Mouse (Mus musculus) adrenal gland, postnatal 14 days (tissue): ENCODE data around the gene Cpm. TPM values are rescaled to one million over a fixed set of nuclear protein-coding genes. Genes with fewer than 3 reads are reported as not detected.
"Not testable (repeated sequence)": the region's sequence is repeated elsewhere in the genome, so short reads cannot be mapped to it uniquely, and the experiment has no call there.

Source experiments
- DNase-seq: peaks from one replicate; pipeline ENCODE4 v3.0.0; 2021; ENCODE audit warnings: mixed read lengths
- total RNA-seq: library from RNA; stranded (reverse); gene quantifications from 2 replicates; pipeline ENCODE4 v1.2.3, GENCODE M21; 2021

Cpm gene
- total RNA-seq, 1 experiment from 2014 or later = 23.7 TPM

DNA sequence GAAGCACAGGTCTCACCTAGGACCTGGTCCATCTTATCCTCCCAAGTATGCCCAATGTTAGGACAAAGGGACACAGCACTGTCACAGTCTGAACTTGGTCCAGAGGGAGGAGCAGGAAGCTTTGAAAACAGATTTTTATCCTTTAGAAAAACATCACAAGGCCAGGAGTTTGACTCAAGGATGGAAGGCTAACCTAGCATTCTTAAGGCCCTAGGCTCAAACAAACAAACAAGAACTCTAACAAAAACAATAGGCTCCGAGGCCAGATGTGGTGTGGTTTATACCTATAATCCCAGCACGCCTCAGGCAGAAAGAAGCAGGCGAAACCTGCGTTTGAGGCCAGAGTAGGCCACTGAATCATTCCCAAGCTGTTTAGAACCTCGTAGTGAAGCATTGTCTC, 22.9 kb upstream of the Cpm start:
- DNase-seq = no peak

DNA sequence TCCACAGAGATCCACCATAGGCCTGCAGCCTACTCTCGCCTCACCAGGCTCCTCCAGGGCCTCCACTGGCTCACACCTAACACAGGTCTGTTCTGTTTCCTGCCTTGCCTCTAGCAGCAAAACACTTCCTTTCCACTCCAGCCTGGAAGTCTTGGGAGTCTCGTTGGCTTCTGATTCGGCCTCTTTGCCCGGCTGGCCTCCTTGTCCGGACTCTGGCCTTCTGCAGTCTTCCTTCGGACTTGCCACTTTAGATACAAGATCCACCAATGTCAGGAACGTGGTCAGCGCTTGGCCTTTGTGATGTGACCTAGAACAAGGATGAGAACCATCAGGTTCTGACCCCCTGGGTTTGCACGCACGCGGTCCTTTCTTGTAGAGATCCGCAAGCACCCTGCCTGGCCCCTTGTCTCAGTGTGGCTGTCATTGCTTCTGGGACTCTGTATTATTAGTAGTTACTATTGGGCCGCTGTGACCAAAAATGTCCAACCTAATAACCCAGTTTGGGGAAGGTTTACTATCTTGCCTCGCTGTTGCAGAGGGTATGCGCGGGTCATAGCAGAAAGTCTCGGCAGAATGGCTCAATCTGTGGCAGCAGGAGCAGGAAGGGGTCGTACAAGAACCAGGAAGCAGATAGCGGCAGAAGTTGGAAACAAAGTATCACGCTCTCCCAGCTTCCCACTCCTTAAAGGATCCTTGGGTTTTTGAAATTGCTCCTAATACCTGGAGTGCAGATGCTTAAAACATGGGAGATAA, 22.1 kb upstream of the Cpm start:
- DNase-seq = no peak

DNA sequence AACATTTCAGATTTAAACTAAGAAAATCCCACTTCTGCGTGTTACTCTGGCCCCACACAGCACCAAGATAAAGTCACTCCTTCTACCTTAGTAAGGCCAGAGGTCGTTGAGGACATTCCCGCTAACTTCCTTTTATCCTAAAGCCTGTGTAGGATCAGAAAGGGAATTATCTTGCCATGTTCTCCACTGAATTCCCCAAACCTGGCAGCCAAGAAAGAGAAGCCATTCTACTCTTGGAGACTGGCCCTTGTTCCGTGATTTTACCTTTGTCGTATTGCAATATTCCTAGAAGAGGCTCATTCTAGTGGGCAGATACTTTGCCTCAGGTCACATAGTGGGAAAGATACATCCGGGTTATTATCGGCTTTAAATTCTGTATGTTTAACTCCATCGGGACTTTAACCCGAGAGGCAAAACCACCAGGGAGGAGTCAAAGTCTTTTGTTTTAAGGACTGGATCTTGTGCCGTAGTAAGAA, 21.5 kb upstream of the Cpm start:
- DNase-seq = no peak

- DNase-seq = no peak
Measured at GRCm38 (mm10) chr10:117608487-117608886, 20.8 kb upstream of the Cpm start.

GRCm38 (mm10) chr10:117608988-117609809, 20.1 kb upstream of the Cpm start:
- DNase-seq = no peak

- no peak for DNase-seq
Measured at GRCm38 (mm10) chr10:117609810-117610090, 19.6 kb upstream of the Cpm start.

- DNase-seq = no peak
Measured at GRCm38 (mm10) chr10:117610160-117610764, 19.0 kb upstream of the Cpm start.

DNA sequence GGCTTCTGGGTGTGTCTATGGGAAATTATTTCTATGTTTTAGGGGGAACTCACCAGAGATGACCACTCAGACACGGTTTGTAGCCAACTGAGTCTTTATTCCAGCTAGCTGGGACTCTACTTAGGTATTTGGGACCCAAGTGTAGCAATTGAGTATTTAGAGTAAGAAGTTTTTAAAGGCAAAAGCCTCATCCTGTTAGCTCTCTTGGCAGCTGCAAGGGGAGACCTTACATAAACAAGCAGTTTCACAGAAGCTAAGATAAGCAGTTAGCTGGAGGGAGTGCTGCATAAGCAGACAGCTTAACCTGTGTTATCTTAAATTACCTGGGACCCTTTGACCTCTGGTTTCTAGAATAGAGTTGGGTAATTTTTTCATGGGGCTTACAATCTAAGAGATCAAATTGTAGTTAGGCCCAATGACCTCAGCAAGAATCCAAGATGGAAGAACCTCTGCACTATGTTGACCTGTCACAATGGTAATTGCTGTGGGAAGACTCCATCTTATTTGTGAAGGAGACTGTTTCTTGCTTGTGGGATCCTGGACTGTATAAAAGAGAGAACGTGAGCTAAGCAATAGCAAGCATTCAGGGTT, 18.4 kb upstream of the Cpm start:
- no peak for DNase-seq

DNA sequence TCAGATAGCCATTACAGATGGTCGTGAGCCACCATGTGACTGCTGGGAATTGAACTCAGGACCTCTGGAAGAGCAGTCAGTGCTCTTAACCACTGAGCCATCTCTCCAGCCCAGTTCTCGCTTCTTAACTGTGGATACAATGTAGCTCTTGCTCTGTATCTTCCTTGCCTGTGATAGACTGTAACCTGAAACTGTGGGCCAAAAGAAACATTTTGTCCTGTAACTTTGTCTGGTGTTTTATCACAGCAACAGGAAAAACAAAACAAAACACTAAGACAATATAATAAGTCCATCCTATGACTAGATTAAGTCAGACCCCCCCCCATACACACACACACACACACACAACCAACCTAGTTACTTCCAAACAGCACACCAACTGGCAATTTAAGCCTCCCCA, 17.8 kb upstream of the Cpm start:
- DNase-seq = no peak

DNA sequence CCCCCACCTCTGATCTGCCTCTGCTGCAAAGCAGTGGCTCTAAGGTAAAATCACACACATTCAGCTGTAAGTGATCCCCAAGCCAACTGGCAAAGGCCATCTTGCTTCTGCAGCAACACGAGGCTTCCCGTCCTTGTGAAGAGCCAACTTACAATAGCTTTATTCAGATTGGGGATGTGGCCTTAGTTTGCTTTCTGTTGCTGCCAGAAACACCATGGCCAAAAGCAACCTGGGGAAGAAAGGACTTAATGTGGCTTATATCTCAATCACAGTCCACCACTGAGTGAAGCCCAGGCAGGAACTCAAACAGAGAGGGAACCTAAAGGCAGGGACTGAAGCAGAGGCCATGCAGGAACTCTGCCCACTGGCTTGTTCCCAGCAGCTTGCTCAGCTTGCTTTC, 17.3 kb upstream of the Cpm start:
- DNase-seq = no peak

- DNase-seq = no peak
Measured at GRCm38 (mm10) chr10:117612621-117613584, 16.4 kb upstream of the Cpm start.

GRCm38 (mm10) chr10:117613960-117614359, 15.3 kb upstream of the Cpm start:
- DNase-seq = no peak

DNA sequence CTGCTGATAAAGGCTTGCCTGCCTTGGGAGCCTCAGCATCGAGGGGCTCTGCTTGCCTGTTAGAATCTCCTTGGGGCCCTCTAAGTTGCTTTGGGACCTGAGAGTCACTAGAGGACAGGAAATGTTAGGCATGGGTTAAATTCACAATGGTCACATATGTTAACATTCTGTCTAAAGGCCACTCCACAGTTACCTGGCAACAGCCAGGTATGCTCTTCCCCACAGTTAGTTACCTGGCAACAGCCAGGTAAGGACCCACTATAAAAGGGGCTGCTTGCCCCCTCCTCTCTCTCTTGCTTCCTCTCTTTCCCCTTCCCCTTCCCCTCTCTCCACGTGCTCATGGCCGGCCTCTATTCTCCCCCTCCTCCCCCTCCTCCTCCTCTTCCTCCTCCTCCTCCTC, 14.9 kb upstream of the Cpm start:
- no peak for DNase-seq

- DNase-seq = no peak
Measured at GRCm38 (mm10) chr10:117615239-117615638, 14.1 kb upstream of the Cpm start.

DNA sequence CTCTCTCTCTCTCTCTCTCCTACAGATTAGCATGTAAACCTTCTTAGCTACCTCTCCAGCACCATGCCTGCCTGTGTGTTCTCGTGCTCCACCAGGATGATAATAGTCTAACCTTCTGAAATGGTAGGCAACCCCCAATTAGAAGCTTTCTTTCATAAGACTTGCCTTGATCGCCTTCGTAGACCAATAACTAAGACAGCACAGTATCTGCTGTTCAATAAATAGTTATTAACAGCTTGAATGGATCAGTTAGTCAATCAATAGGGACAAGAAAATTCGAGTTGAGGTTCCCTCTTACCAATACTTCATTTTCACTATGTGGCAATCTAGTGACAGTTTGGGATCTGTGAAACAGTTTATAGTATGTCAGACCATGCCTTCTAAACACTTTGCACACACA, 13.6 kb upstream of the Cpm start:
- no peak for DNase-seq

GRCm38 (mm10) chr10:117616191-117616680, 13.1 kb upstream of the Cpm start:
- no peak for DNase-seq

DNA sequence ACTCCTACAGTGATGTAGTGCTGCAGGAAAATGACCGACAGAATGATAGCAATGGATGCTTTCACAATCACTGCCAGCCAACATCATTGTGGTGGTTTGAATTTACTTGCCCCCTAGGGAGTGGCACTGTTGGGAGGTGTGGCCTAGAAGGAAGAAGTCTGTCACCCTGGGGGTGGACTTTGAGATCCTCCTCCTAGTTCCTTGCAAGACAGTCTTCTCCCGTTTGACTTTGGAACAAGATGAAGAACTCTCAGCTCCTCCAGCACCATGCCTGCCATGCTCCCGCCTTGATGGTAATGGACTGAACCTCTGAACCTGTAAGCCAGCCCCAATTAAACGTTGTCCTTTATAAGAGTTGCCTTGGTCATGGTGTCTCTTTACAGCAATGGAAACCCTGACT, 12.5 kb upstream of the Cpm start:
- not testable (repeated sequence) for DNase-seq

DNA sequence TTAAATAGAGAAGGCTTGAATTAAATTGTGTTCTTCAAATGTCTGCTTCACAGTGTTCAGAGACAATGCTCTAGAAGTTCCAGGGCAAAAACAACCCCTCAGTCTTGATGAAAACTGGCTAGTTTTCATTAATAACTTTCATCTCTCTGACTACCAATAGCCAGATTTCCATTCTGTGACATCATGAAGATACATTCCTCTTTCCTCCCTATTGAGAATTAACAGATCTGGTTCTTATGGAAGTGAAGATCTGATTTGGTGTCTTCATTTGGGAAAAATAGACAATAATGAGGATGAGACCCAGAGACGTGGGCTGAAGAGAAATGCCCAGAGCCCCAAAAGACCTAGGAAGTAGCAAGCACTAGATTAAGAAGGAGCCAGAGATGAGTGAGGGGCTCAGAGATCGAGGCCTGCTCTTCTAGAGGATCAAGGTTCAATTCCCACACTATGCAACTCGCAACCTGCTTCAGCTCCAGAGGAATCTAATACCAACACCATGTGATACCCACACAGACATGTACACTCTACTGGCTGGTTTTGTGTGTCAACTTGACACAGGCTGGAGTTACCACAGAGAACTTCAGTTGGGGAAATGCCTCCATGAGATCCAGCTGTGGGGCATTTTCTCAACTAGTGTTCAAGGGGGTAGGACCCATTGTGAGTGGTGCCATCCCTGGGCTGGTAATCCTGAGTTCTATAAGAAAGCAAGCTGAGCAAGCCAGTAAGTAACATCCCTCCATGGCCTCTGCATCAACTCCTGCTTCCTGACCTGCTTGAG, 11.5 kb upstream of the Cpm start:
- DNase-seq = no peak

DNA sequence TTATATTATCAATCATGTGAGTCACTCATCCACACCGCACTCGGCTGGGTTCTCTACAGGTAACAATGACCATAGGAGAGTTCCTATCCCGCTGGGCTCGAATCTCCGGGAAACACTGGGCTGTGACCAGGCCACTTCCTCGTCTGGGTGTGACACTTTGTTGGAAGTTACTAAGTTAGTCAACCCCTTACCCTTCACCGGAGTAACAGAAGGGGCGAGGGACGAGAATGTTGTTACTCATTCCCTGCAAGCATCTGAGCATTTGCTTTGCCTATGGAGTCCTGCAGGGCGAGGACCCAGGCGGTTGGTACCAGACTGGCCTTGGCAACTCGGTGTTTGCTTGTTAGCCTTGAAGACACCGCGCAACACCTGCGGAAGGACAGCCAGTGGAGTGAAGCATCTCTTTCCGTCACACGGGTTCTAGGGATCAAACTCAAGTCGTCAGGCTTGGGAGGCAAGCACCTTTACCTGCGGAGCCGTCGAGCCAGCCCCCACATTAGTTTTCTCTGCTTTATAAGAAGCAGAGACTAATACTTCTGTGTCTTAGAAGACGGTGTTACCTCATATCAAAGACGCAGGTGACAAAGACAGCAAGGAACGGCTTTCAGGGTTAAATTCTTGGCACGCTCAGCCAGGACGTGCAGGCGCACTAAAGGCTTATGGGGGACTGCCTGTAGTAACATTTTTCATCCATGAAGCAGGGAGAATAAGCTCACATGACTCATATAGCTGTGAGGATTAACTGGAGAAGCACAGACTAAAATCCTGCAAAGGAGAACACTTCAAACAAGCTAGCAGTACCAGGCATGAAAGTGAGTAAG, 10.0 kb upstream of the Cpm start:
- DNase-seq = peak; percentile 23

DNA sequence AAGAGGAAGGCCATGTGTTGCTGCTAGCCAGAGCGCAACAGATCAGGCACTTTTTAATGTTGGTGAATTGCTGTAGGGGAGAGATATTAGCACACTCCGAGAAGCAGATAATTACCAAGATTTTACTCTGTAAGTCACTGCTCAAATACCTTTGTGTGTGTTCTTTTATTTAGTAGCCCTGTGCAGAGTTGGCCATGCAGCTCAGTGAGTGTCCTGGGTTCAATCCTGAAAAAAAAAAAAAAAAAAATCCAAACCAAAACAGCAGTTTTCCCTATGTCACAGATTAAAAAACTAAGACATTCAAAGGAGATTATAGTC, 9.5 kb upstream of the Cpm start:
- no peak for DNase-seq
